25 mouse cellular contexts compared by ENCODE assay signal in genomic region chr5:44725501-44725900, GRCm38 (mm10).
DNase-seq lines count a peak whose midpoint lies in the region; ATAC-seq and TF ChIP-seq lines count a peak whose summit lies in the region.
"Had no signal": no experiment of that assay in that cellular context is flagged by ENCODE, and none has a peak within 500 bp of the region (broad histone marks: within the 10 kb centered on the region; RNA-seq: fewer than 3 reads in every experiment).

No protein-coding gene starts in this region.

- H3K27ac ChIP-seq in kidney, embryonic 15.5 days: peak overlapping the region; percentile 27; the same call in 1 of the 2 replicates
- no peak overlapping the region for H3K27ac ChIP-seq in MEL (ENCODE audit: control insufficient read depth, low read depth, low read length)
- H3K27ac ChIP-seq: embryonic facial prominence, embryonic 13.5 days; embryonic facial prominence, embryonic 15.5 days; forebrain, embryonic 10.5 days; forebrain, embryonic 12.5 days had no signal

- H3K4me3 ChIP-seq in kidney, embryonic 15.5 days (replicated peaks): no peak overlapping the region
- no peak overlapping the region for H3K4me3 ChIP-seq in MEL (ENCODE audit: control insufficient read depth in 1 of 2, insufficient read depth in 1 of 2, low read depth in 2 of 2, low read length in 2 of 2)
- H3K4me3 ChIP-seq: embryonic facial prominence, embryonic 13.5 days; embryonic facial prominence, embryonic 15.5 days; erythroblast, embryonic 14.5 days; forebrain, embryonic 10.5 days; forebrain, embryonic 12.5 days had no signal

- H3K9ac ChIP-seq in kidney, embryonic 15.5 days: no peak overlapping the region
- H3K9ac ChIP-seq in MEL (ENCODE audit: control insufficient read depth, low read depth, low read length, poor library complexity, severe bottlenecking): no peak overlapping the region
- H3K9ac ChIP-seq: embryonic facial prominence, embryonic 13.5 days; embryonic facial prominence, embryonic 15.5 days; forebrain, embryonic 12.5 days had no signal

- WGBS in kidney, embryonic 15.5 days: 74% methylated on average over 2 of the region's 2 CpGs

- no peak for TF ChIP-seq POLR2A in MEL (IDR thresholded peaks at IDR 0.05; ENCODE audit: control insufficient read depth in 1 of 2, insufficient read depth in 1 of 2, low read depth in 1 of 2, low read length in 2 of 2, poor library complexity in 1 of 2)

- no peak for ATAC-seq in kidney, embryonic 15.5 days (replicated peaks; ENCODE audit: low FRiP score)
- ATAC-seq in common myeloid progenitor, adult 5-6 weeks (replicated peaks; ENCODE audit: low read depth, poor library complexity, severe bottlenecking): peak; percentile 40; the same call in 1 of the 2 replicates
- ATAC-seq: CD4-positive, CD25-positive, alpha-beta regulatory T cell, adult 4 months; forebrain, embryonic 14.5 days; forebrain, embryonic 16.5 days had no signal

- no peaks in the 10 kb centered on the region for H3K79me2 ChIP-seq in MEL (ENCODE audit: control insufficient read depth, insufficient read depth, low read length, poor library complexity)

- no peak overlapping the region for H3K4me2 ChIP-seq in kidney, embryonic 15.5 days
- H3K4me2 ChIP-seq: embryonic facial prominence, embryonic 13.5 days; embryonic facial prominence, embryonic 15.5 days; forebrain, embryonic 12.5 days had no signal

- TF ChIP-seq EP300 in MEL (IDR thresholded peaks at IDR 0.05; ENCODE audit: low read depth in 1 of 2, low read length in 2 of 2): no peak

- TF ChIP-seq CTCF in MEL (IDR thresholded peaks at IDR 0.05 in 2 of 3, conservative IDR thresholded peaks at IDR 0.05 in 1 of 3; ENCODE audit: control insufficient read depth in 1 of 3, insufficient read depth in 1 of 3, low read depth in 2 of 3, low read length in 3 of 3, poor library complexity in 1 of 3, severe bottlenecking in 1 of 3): no peak

- H3K4me1 ChIP-seq in kidney, embryonic 15.5 days: peaks cover 9% of the 10 kb centered on the region
- H3K4me1 ChIP-seq in MEL (ENCODE audit: control insufficient read depth in 1 of 2, insufficient read depth in 2 of 2, low read length in 2 of 2): no peaks in the 10 kb centered on the region

- no peaks in the 10 kb centered on the region for H3K36me3 ChIP-seq in kidney, embryonic 15.5 days
- H3K36me3 ChIP-seq in MEL (ENCODE audit: control insufficient read depth in 1 of 2, insufficient read depth in 2 of 2, low read length in 2 of 2): no peaks in the 10 kb centered on the region
- H3K36me3 ChIP-seq: embryonic facial prominence, embryonic 13.5 days; embryonic facial prominence, embryonic 15.5 days; forebrain, embryonic 10.5 days; forebrain, embryonic 12.5 days; G1E had no signal

- no peaks in the 10 kb centered on the region for H3K27me3 ChIP-seq in kidney, embryonic 15.5 days
- H3K27me3 ChIP-seq in MEL (ENCODE audit: control insufficient read depth in 1 of 2, insufficient read depth in 2 of 2, low read length in 2 of 2): no peaks in the 10 kb centered on the region
- H3K27me3 ChIP-seq: CH12.LX; embryonic facial prominence, embryonic 13.5 days; embryonic facial prominence, embryonic 15.5 days; forebrain, embryonic 12.5 days had no signal

- TF ChIP-seq RAD21 in MEL (IDR thresholded peaks at IDR 0.05; ENCODE audit: low read depth, low read length): no peak

- H3K9me3 ChIP-seq in kidney, embryonic 15.5 days (replicated peaks): no peaks in the 10 kb centered on the region
- H3K9me3 ChIP-seq in MEL (replicated peaks; ENCODE audit: insufficient read depth, low read length): no peaks in the 10 kb centered on the region
- H3K9me3 ChIP-seq: embryonic facial prominence, embryonic 13.5 days; embryonic facial prominence, embryonic 15.5 days; forebrain, embryonic 10.5 days; forebrain, embryonic 12.5 days; G1E had no signal

- no peak for DNase-seq in kidney, postnatal 4 days
- peak; percentile 23 for DNase-seq in MEL (ENCODE audit: low read depth, low spot score)
- DNase-seq in left cerebral cortex, adult 9 months (ENCODE audit: low spot score in 2 of 2): no peak
- DNase-seq in thymus, postnatal 25 days: no peak
- DNase-seq: adrenal gland, adult 8-10 months; adrenal gland, postnatal 25 days; B cell, adult 2 months; cerebellum, adult 11-12 months; cerebellum, adult 2 months; cerebellum, adult 9-10 months; cerebellum, postnatal 10 days; cerebellum, postnatal 25 days; embryo, embryonic 11 days had no signal

TF ChIP-seq in MEL, 35 proteins besides CTCF, POLR2A, EP300 and RAD21:
- no peak for TF ChIP-seq MXI1 (IDR thresholded peaks at IDR 0.05; ENCODE audit: low read depth, low read length)
- no peak for TF ChIP-seq MAX (IDR thresholded peaks at IDR 0.05; ENCODE audit: low read length)
- TF ChIP-seq POLR2AphosphoS2 (IDR thresholded peaks at IDR 0.05; ENCODE audit: low read length): no peak
- TF ChIP-seq SMC3 (IDR thresholded peaks at IDR 0.05; ENCODE audit: low read depth, low read length): no peak
- TF ChIP-seq ZNF384 (IDR thresholded peaks at IDR 0.05; ENCODE audit: low read depth, low read length): no peak
- no peak for TF ChIP-seq TBP (IDR thresholded peaks at IDR 0.05; ENCODE audit: low read depth, low read length)
- TF ChIP-seq RCOR1 (IDR thresholded peaks at IDR 0.05; ENCODE audit: low read depth, low read length): no peak
- no peak for TF ChIP-seq E2F4 (IDR thresholded peaks at IDR 0.05; ENCODE audit: borderline replicate concordance, low read depth, low read length)
- no peak for TF ChIP-seq KAT2A (conservative IDR thresholded peaks at IDR 0.05; ENCODE audit: low read depth, low read length)
- TF ChIP-seq MAZ (IDR thresholded peaks at IDR 0.05; ENCODE audit: low read depth, low read length): no peak
- no peak for TF ChIP-seq CHD1 (IDR thresholded peaks at IDR 0.05; ENCODE audit: low read depth, low read length)
- TF ChIP-seq MYB (IDR thresholded peaks at IDR 0.05; ENCODE audit: low read depth, low read length): no peak
- TF ChIP-seq USF2 (IDR thresholded peaks at IDR 0.05; ENCODE audit: borderline replicate concordance in 1 of 2, insufficient read depth in 1 of 2, low read depth in 1 of 2, low read length in 2 of 2): no peak
- TF ChIP-seq TAL1 (IDR thresholded peaks at IDR 0.05; ENCODE audit: low read length): no peak
- no peak for TF ChIP-seq ZC3H11A (IDR thresholded peaks at IDR 0.05; ENCODE audit: low read depth, low read length)
- TF ChIP-seq GATA1 (IDR thresholded peaks at IDR 0.05; ENCODE audit: low read depth, low read length): no peak
- TF ChIP-seq USF1 (IDR thresholded peaks at IDR 0.05; ENCODE audit: low read depth, low read length): no peak
- TF ChIP-seq MAFK (IDR thresholded peaks at IDR 0.05; ENCODE audit: borderline replicate concordance, low read depth, low read length): no peak
- TF ChIP-seq NELFE (IDR thresholded peaks at IDR 0.05; ENCODE audit: low read depth, low read length): no peak
